Mouse (Mus musculus) kidney, embryonic 16.5 days (tissue): ENCODE results near the gene Mrtfa. TPM values are rescaled to one million over a fixed set of nuclear protein-coding genes. Genes with fewer than 3 reads are reported as not detected.

Experiments used
- ATAC-seq: fragments of 200-750 bp; cut with Nextera tagmentation; 2 replicates; pipeline ENCODE4 v1.8.0; 2017; ENCODE audit warnings: moderate TSS enrichment; ENCODE audit not compliant: low FRiP score, low TSS enrichment
- H3K27ac ChIP-seq: fragments of 300-500 bp; sonication (generic); 2 replicates; pipeline ENCODE4 v1.5.1; 2014; ENCODE audit warnings: low read length
- H3K27me3 ChIP-seq: fragments of 300-500 bp; sonication (generic); 2 replicates; pipeline ENCODE4 v1.6.1; 2014; ENCODE audit warnings: low read length, control low read depth, mixed read lengths; ENCODE audit not compliant: insufficient read depth
- H3K36me3 ChIP-seq: fragments of 300-500 bp; sonication (generic); 2 replicates; pipeline ENCODE4 v1.6.1; 2014; ENCODE audit warnings: low read length, control low read depth, mixed read lengths; ENCODE audit not compliant: insufficient read depth
- H3K4me1 ChIP-seq: fragments of 300-500 bp; sonication (generic); 2 replicates; pipeline ENCODE4 v1.6.1; 2014; ENCODE audit warnings: low read length, control low read depth, mixed read lengths; ENCODE audit not compliant: insufficient read depth
- H3K4me2 ChIP-seq: fragments of 300-500 bp; sonication (generic); replicated peaks from 2 replicates; pipeline ENCODE4 v1.6.1; 2014; ENCODE audit warnings: low read depth, low read length
- H3K4me3 ChIP-seq: fragments of 300-500 bp; sonication (generic); 2 replicates; pipeline ENCODE4 v1.5.1; 2014; ENCODE audit warnings: mild to moderate bottlenecking, low read length
- H3K9ac ChIP-seq: fragments of 300-500 bp; sonication (generic); replicated peaks from 2 replicates; pipeline ENCODE4 v1.6.1; 2014; ENCODE audit warnings: low read length
- H3K9me3 ChIP-seq: fragments of 300-500 bp; sonication (generic); 2 replicates; pipeline ENCODE4 v1.6.1; 2016; ENCODE audit warnings: low read length, control low read depth
- WGBS: fragments of 180-500 bp; shearing (Covaris S2); extraction: QIAGEN DNeasy Blood & Tissue Kit; methylation state at CpG from one replicate; pipeline ENCODE4 v1.1.7; 2014; 5-methylcytosine and 5-hydroxymethylcytosine counted together
- polyA plus RNA-seq: library from polyadenylated mRNA; unstranded; fragments of >200 nt; fragmentation: Nextera tagmentation; extraction: Ambion mirVana; gene quantifications from 2 replicates; pipeline ENCODE4 v1.2.1, GENCODE M21; 2015

The Mrtfa gene
- polyA plus RNA-seq, 1 experiment from 2014 or later = 22.6 TPM

GRCm38 (mm10) chr15:81021377-81021776 is 169.2 kb downstream of the Mrtfa start:
- no peak for ATAC-seq
- Histone ChIP-seq H3K36me3 (peaks cover 32% of the 10 kb centered on the region), H3K27ac (no peak overlapping the region), H3K4me3 (no peak overlapping the region), H3K4me1 (no peaks in the 10 kb centered on the region), H3K27me3 (no peaks in the 10 kb centered on the region), H3K4me2 (no peak overlapping the region), H3K9ac (no peak overlapping the region), H3K9me3 (no peaks in the 10 kb centered on the region)
- WGBS = 81% methylated on average over 6 of the region's 6 CpGs

GRCm38 (mm10) chr15:81017308-81017707 is 173.2 kb downstream of the Mrtfa start:
- H3K4me3 ChIP-seq = no peak overlapping the region
- H3K36me3 ChIP-seq = peaks cover 60% of the 10 kb centered on the region
- H3K4me1 ChIP-seq = no peaks in the 10 kb centered on the region
- ATAC-seq = no peak
- H3K9ac ChIP-seq = no peak overlapping the region
- H3K27me3 ChIP-seq = no peaks in the 10 kb centered on the region
- no peaks in the 10 kb centered on the region for H3K9me3 ChIP-seq
- H3K27ac ChIP-seq = no peak overlapping the region
- H3K4me2 ChIP-seq = no peak overlapping the region
- 72% methylated on average over 7 of the region's 7 CpGs for WGBS

- no peak overlapping the region for H3K4me2 ChIP-seq
- H3K9me3 ChIP-seq = no peaks in the 10 kb centered on the region
- peaks cover 60% of the 10 kb centered on the region for H3K36me3 ChIP-seq
- H3K9ac ChIP-seq = no peak overlapping the region
- no peaks in the 10 kb centered on the region for H3K27me3 ChIP-seq
- H3K4me1 ChIP-seq = no peaks in the 10 kb centered on the region
- no peak overlapping the region for H3K27ac ChIP-seq
- ATAC-seq = no peak
- no peak overlapping the region for H3K4me3 ChIP-seq
- WGBS = 91% methylated on average over 10 of the region's 10 CpGs
Observed at GRCm38 (mm10) chr15:81016488-81016887, 174.1 kb downstream of the Mrtfa start.

GRCm38 (mm10) chr15:81015068-81015744 is 175.4 kb downstream of the Mrtfa start:
- WGBS = 70% methylated on average over 5 of the region's 5 CpGs
- H3K4me2 ChIP-seq = no peak overlapping the region
- H3K9ac ChIP-seq = no peak overlapping the region
- H3K36me3 ChIP-seq = peaks cover 64% of the 10 kb centered on the region
- no peak overlapping the region for H3K27ac ChIP-seq
- H3K9me3 ChIP-seq = no peaks in the 10 kb centered on the region
- no peaks in the 10 kb centered on the region for H3K27me3 ChIP-seq
- H3K4me1 ChIP-seq = peaks cover 3% of the 10 kb centered on the region; the same call in 1 of the 2 replicates
- ATAC-seq = no peak
- H3K4me3 ChIP-seq = no peak overlapping the region

GRCm38 (mm10) chr15:81013186-81013585 is 177.4 kb downstream of the Mrtfa start:
- Histone ChIP-seq H3K4me3 (no peak overlapping the region), H3K27me3 (no peaks in the 10 kb centered on the region), H3K9me3 (no peaks in the 10 kb centered on the region), H3K9ac (no peak overlapping the region), H3K36me3 (peaks cover 63% of the 10 kb centered on the region), H3K4me2 (no peak overlapping the region), H3K4me1 (peaks cover 3% of the 10 kb centered on the region; the same call in 1 of the 2 replicates), H3K27ac (no peak overlapping the region)
- ATAC-seq = no peak
- 80% methylated on average over 7 of the region's 7 CpGs for WGBS

- no peak overlapping the region for H3K4me3 ChIP-seq
- no peak overlapping the region for H3K4me2 ChIP-seq
- peaks cover 3% of the 10 kb centered on the region; the same call in 1 of the 2 replicates for H3K4me1 ChIP-seq
- no peak for ATAC-seq
- H3K9me3 ChIP-seq = no peaks in the 10 kb centered on the region
- H3K36me3 ChIP-seq = peaks cover 55% of the 10 kb centered on the region
- H3K27ac ChIP-seq = no peak overlapping the region
- 86% methylated on average over 4 of the region's 4 CpGs for WGBS
- no peaks in the 10 kb centered on the region for H3K27me3 ChIP-seq
- H3K9ac ChIP-seq = no peak overlapping the region
Observed at GRCm38 (mm10) chr15:81012359-81012758, 178.2 kb downstream of the Mrtfa start.

- WGBS = 76% methylated on average over 3 of the region's 3 CpGs
- no peak for ATAC-seq
- peaks cover 47% of the 10 kb centered on the region for H3K36me3 ChIP-seq
Observed at GRCm38 (mm10) chr15:81011523-81011922, 179.0 kb downstream of the Mrtfa start.

GRCm38 (mm10) chr15:81010114-81010513 is 180.4 kb downstream of the Mrtfa start:
- Histone ChIP-seq H3K27ac (no peak overlapping the region), H3K9ac (no peak overlapping the region), H3K4me1 (peaks cover 3% of the 10 kb centered on the region; the same call in 1 of the 2 replicates), H3K36me3 (peaks cover 34% of the 10 kb centered on the region), H3K27me3 (no peaks in the 10 kb centered on the region), H3K4me3 (no peak overlapping the region), H3K4me2 (no peak overlapping the region), H3K9me3 (no peaks in the 10 kb centered on the region)
- 66% methylated on average over 7 of the region's 7 CpGs for WGBS
- no peak for ATAC-seq

More at GRCm38 (mm10) chr15:81011523-81011922, 179.0 kb downstream of the Mrtfa start:
- H3K4me1 ChIP-seq = peaks cover 3% of the 10 kb centered on the region; the same call in 1 of the 2 replicates
- H3K4me3 ChIP-seq = no peak overlapping the region
- H3K27ac ChIP-seq = no peak overlapping the region
- no peaks in the 10 kb centered on the region for H3K9me3 ChIP-seq
- H3K9ac ChIP-seq = no peak overlapping the region
- no peak overlapping the region for H3K4me2 ChIP-seq
- H3K27me3 ChIP-seq = no peaks in the 10 kb centered on the region

GRCm38 (mm10) chr15:81008689-81009123 is 181.9 kb downstream of the Mrtfa start:
- Histone ChIP-seq H3K36me3 (peaks cover 26% of the 10 kb centered on the region; the same call in 1 of the 2 replicates), H3K27ac (no peak overlapping the region), H3K4me3 (no peak overlapping the region), H3K9me3 (no peaks in the 10 kb centered on the region), H3K27me3 (no peaks in the 10 kb centered on the region), H3K4me1 (peaks cover 3% of the 10 kb centered on the region; the same call in 1 of the 2 replicates), H3K4me2 (no peak overlapping the region), H3K9ac (no peak overlapping the region)
- no peak for ATAC-seq
- WGBS = 63% methylated on average over 10 of the region's 10 CpGs

GRCm38 (mm10) chr15:81007905-81008304 is 182.7 kb downstream of the Mrtfa start:
- Histone ChIP-seq H3K36me3 (peaks cover 18% of the 10 kb centered on the region; the same call in 1 of the 2 replicates), H3K9ac (no peak overlapping the region), H3K4me2 (no peak overlapping the region), H3K4me1 (peaks cover 3% of the 10 kb centered on the region; the same call in 1 of the 2 replicates), H3K27ac (no peak overlapping the region), H3K9me3 (no peaks in the 10 kb centered on the region), H3K27me3 (no peaks in the 10 kb centered on the region), H3K4me3 (no peak overlapping the region)
- ATAC-seq = no peak
- 89% methylated on average over 8 of the region's 8 CpGs for WGBS
